Mouse (Mus musculus) forebrain, embryonic 15.5 days (tissue): ENCODE results near the gene Nfib. TPM values are rescaled to one million over a fixed set of nuclear protein-coding genes. Genes with fewer than 3 reads are reported as not detected.
A peak's percentile ranks its signal among the peaks of the same experiment; 100 is the strongest.

Experiments used
- ATAC-seq: fragments of 200-750 bp; cut with Nextera tagmentation; replicated peaks from 2 replicates; pipeline ENCODE4 v1.8.0; 2017; ENCODE audit warnings: mild to moderate bottlenecking, moderate TSS enrichment, moderate library complexity
- H3K27ac ChIP-seq: fragments of 300-500 bp; sonication (generic); replicated peaks from 2 replicates; pipeline ENCODE4 v1.5.1; 2015; ENCODE audit warnings: mild to moderate bottlenecking, inconsistent platforms
- H3K27me3 ChIP-seq: fragments of 300-500 bp; sonication (generic); 2 replicates; pipeline ENCODE4 v1.6.1; 2015; ENCODE audit warnings: inconsistent platforms
- H3K36me3 ChIP-seq: fragments of 300-500 bp; sonication (generic); 2 replicates; pipeline ENCODE4 v1.6.1; 2015; ENCODE audit warnings: mild to moderate bottlenecking, inconsistent platforms
- H3K4me1 ChIP-seq: fragments of 300-500 bp; sonication (generic); 2 replicates; pipeline ENCODE4 v1.6.1; 2015; ENCODE audit warnings: inconsistent platforms
- H3K4me2 ChIP-seq: fragments of 300-500 bp; sonication (generic); replicated peaks from 2 replicates; pipeline ENCODE4 v1.6.1; 2015; ENCODE audit warnings: mild to moderate bottlenecking, inconsistent platforms
- H3K4me3 ChIP-seq: fragments of 300-500 bp; sonication (generic); 2 replicates; pipeline ENCODE4 v1.5.1; 2015; ENCODE audit warnings: mild to moderate bottlenecking, inconsistent platforms
- H3K9ac ChIP-seq: fragments of 300-500 bp; sonication (generic); replicated peaks from 2 replicates; pipeline ENCODE4 v1.6.1; 2015; ENCODE audit warnings: mild to moderate bottlenecking, inconsistent platforms
- H3K9me3 ChIP-seq: fragments of 300-500 bp; sonication (generic); 2 replicates; pipeline ENCODE4 v1.6.1; 2016; ENCODE audit warnings: inconsistent platforms
- WGBS: fragments of 180-500 bp; shearing (Covaris S2); methylation state at CpG from one replicate; pipeline ENCODE4 v1.1.7; 2015; ENCODE audit warnings: mixed read lengths; 5-methylcytosine and 5-hydroxymethylcytosine counted together
- polyA plus RNA-seq: library from polyadenylated mRNA; unstranded; fragments of >200 nt; fragmentation: Nextera tagmentation; extraction: Ambion mirVana; gene quantifications from 2 replicates; pipeline ENCODE4 v1.2.1, GENCODE M21; 2015

Gene Nfib
- polyA plus RNA-seq, 1 experiment from 2014 or later, result 282 TPM

DNA sequence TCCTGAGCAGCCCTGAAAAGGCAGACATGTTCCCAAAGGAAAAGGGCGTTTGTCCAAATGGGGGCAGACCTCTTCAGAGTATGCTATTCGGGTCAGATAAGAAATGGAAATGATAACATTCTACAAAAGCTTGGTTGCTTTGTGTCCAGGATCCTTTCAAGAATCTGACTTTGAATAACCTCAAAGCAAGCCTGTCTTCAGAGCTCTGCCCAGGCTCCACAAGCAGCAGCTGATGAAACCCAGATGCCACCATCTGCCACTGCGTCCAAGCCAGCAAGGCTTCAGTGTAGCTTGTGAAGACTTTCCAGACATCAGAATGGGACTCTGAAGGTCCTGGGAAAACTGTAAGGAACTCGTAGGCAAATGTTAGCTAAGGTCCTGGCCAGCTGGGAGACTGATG lies 289.7 kb downstream of the Nfib start:
- Histone ChIP-seq H3K27me3 (no peaks in the 10 kb centered on the region), H3K9ac (no peak overlapping the region), H3K9me3 (no peaks in the 10 kb centered on the region), H3K4me3 (no peak overlapping the region), H3K4me2 (no peak overlapping the region), H3K4me1 (peaks cover 71% of the 10 kb centered on the region), H3K36me3 (no peaks in the 10 kb centered on the region), H3K27ac (peak overlapping the region; percentile 41)
- ATAC-seq, result peak; percentile 49
- WGBS, result 64% methylated on average over 4 of the region's 4 CpGs

DNA sequence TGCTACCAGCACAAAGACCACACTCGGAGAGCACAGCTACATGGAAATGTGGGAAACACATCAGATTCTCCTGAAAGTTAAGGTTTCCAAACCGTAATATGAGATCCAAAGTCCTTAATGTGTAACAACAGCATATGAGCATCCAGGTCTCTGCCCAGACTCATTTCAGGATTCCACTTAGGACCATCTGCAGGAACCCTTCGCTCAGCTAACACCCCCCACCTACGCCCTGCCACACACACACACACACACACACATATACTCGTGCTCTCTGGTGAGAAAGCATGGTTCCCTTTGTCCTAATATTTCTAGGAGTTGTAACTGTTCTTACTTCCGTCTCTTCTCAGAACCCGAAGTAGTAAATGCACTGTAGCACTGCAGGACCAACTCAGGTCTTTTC lies 292.9 kb downstream of the Nfib start:
- Histone ChIP-seq H3K36me3 (no peaks in the 10 kb centered on the region), H3K4me2 (no peak overlapping the region), H3K4me1 (peaks cover 77% of the 10 kb centered on the region), H3K9ac (no peak overlapping the region), H3K9me3 (no peaks in the 10 kb centered on the region), H3K27me3 (no peaks in the 10 kb centered on the region), H3K27ac (0 out of 2 replicates have a peak overlapping the region, but pooled peaks have one; percentile 25), H3K4me3 (no peak overlapping the region)
- no peak for ATAC-seq
- 70% methylated on average over 7 of the region's 7 CpGs for whole genome bisulfite sequencing

DNA sequence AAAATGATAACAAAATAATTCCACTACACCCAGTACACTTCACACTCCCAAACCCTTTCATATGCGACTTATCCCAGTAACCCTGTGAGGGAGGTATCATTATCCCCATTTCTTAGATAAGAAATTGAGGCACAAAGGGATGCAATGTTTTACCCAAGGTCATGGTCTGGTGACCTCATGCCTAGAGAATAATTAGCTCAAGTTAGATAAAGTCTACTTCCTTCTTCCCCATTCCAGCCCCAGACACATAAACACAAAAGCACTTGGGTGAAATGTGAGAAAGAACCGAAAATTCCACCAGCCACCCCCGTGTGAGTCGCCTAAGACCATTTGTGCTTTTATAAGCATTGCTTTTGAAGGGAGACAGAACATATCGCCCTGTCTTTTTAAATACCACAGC lies 293.6 kb downstream of the Nfib start:
- peaks cover 80% of the 10 kb centered on the region for H3K4me1 ChIP-seq
- H3K27me3 ChIP-seq, result no peaks in the 10 kb centered on the region
- H3K36me3 ChIP-seq, result no peaks in the 10 kb centered on the region
- H3K9ac ChIP-seq, result no peak overlapping the region
- no peaks in the 10 kb centered on the region for H3K9me3 ChIP-seq
- no peak overlapping the region for H3K27ac ChIP-seq
- ATAC-seq, result no peak
- H3K4me2 ChIP-seq, result no peak overlapping the region
- no peak overlapping the region for H3K4me3 ChIP-seq
- 43% methylated on average over 5 of the region's 5 CpGs for WGBS

DNA sequence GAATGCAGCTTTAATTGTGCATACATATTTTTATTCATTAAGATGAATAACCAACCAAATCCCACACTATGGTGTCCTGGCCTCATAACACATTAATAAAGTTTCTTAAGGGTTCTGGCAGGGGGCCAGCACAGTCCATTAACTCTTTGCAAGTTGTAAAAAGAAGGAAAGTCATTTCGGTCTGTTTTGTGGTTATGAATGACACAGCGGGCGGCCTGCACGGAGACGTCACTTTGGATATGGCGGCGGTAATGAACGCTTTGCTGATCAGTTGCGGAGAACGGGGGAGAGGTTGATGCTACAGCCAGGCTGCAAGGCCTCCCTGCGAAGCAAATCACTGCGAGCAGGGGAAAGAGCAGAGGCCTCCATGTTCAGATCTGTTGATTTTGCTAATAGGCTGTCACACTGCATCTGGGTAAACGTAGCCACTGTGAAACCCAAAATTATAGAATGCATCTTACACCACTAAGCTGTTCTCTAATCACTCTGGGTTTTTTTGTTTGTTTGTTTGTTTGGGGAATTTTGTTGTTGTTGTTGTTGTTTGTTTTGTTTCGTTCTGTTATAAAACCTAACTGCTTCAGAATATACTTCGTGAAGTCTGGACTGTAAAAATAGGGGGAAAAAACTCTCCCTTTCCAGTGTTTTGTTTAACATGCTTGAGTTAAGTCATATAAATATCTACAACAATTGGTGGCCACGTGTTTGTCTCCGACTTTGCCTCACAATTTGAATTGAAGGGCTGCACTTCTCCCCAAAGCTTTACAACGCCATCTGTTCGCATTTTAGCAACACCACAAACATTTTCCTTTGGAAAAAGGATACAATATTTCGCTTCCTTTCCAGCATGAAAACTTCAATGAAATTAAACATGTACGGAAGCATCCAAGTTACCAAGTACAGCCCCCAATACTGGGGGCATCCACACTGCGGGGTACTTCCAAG lies 296.8 kb downstream of the Nfib start:
- 0 out of 2 replicates have a peak, but pooled peaks have one; percentile 29 for ATAC-seq
- H3K4me3 ChIP-seq, result no peak overlapping the region
- no peaks in the 10 kb centered on the region for H3K36me3 ChIP-seq
- no peaks in the 10 kb centered on the region for H3K27me3 ChIP-seq
- H3K27ac ChIP-seq, result peak overlapping the region; percentile 63
- WGBS, result 18% methylated on average over 22 of the region's 22 CpGs
- 0 out of 2 replicates have a peak overlapping the region, but pooled peaks have one; percentile 0 for H3K9ac ChIP-seq
- H3K9me3 ChIP-seq, result no peaks in the 10 kb centered on the region
- peak overlapping the region; percentile 36 for H3K4me2 ChIP-seq
- H3K4me1 ChIP-seq, result peaks cover 86% of the 10 kb centered on the region

DNA sequence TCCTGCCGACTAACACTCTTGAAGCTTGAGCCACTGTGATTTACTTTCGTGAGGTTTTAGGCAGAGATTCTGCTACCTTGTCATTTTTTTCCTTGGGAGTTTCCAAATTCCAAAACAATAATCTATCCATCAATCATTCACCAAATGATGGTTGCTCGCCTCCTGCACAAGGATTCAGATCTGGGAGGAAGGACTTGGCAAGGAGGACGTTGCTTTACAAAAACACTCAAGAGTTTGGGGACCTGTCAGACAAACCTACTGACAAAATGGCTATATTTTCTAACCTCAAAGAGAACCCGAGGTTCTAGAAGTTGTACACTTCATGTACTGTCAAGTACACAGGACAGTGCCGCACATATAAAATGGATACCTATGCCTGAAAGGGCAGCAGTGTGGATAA lies 299.0 kb downstream of the Nfib start:
- Histone ChIP-seq H3K36me3 (no peaks in the 10 kb centered on the region), H3K4me3 (no peak overlapping the region), H3K27ac (no peak overlapping the region), H3K4me2 (no peak overlapping the region), H3K27me3 (no peaks in the 10 kb centered on the region), H3K9me3 (no peaks in the 10 kb centered on the region), H3K9ac (no peak overlapping the region), H3K4me1 (peaks cover 92% of the 10 kb centered on the region)
- WGBS, result 77% methylated on average over 6 of the region's 6 CpGs
- ATAC-seq, result no peak

DNA sequence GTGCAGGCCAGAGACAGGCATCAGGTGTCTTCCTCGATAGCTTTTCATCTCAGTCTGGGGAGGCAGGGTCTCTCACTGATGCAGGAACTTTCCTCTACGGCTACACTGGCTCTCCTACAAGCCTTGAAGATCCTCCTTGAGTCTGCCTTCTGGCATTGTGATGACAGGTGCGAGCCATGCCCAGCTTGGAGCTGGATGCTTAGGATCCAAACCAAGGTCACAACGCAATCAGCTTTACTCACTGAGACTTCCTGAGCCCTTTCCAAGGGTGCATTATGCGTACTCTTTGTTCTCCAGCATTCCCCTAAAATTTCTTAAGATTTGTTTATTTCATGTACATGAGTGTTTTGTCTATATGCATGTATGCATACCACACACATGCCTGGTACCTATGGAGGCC lies 299.8 kb downstream of the Nfib start:
- H3K4me1 ChIP-seq, result peaks cover 92% of the 10 kb centered on the region
- 67% methylated on average over 5 of the region's 5 CpGs for WGBS

DNA sequence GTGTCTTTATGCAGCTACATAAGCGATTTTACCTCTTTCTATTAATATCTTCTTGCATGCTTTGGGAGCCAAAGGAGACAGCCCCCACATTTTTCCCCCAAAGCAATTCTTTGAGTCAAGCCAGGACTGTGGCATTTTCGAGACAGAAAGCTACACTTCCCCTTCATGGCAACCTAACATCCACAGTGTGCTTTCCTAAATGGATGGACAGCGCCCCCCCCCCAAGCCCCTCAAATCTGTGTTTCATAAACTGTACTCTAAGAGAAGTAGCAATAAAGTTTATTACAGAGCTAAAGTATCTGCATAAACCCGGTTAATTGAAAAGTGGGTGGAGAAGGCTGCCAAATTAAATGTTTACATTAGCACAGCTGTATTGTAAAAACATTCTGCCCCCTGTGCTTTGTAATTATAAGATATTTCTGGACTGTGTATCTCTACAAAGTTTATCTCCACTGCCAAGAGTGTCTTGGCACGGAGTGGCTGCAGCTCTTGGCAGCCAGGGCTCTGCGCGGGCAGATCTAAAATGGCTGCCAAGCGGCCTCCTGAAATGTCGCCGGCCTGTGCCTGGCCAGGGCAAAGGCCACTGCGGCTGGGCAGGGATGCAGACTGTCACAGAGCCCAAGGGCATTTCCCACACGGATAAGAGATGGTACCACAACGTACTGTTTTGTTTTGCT lies 301.4 kb downstream of the Nfib start:
- Histone ChIP-seq H3K9me3 (no peaks in the 10 kb centered on the region), H3K4me2 (peak overlapping the region; percentile 14; the same call in 1 of the 2 replicates), H3K36me3 (no peaks in the 10 kb centered on the region), H3K4me1 (peaks cover 94% of the 10 kb centered on the region), H3K9ac (no peak overlapping the region), H3K27me3 (no peaks in the 10 kb centered on the region), H3K4me3 (no peak overlapping the region), H3K27ac (peak overlapping the region; percentile 41)
- WGBS, result 53% methylated on average over 13 of the region's 13 CpGs
- ATAC-seq, result peak; percentile 51

More for the DNA sequence above, 299.8 kb downstream of the Nfib start:
- Histone ChIP-seq H3K27ac (no peak overlapping the region), H3K36me3 (no peaks in the 10 kb centered on the region), H3K9me3 (no peaks in the 10 kb centered on the region), H3K4me3 (no peak overlapping the region), H3K27me3 (no peaks in the 10 kb centered on the region), H3K9ac (no peak overlapping the region), H3K4me2 (no peak overlapping the region)
- ATAC-seq, result no peak

DNA sequence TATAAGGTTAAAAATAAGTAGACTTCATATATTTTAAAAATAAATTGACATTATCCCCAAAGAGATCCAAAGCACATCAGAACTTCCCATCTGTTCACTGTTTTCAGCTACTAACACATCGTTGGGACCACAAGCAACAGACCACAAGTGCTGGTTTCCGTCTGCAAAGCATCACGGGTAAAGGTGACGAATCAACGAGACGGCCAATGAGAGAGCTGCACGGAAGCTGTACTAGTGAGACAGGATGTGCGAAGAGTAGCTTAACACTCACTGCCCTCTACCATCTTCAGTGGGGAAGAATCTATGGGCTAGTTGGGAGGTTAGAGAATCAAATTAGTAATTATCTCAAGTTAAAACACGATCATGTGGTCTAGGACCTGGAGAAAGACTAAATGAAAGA lies 302.9 kb downstream of the Nfib start:
- Histone ChIP-seq H3K27ac (no peak overlapping the region), H3K36me3 (no peaks in the 10 kb centered on the region), H3K27me3 (no peaks in the 10 kb centered on the region), H3K4me1 (peaks cover 92% of the 10 kb centered on the region), H3K9me3 (no peaks in the 10 kb centered on the region), H3K4me2 (no peak overlapping the region), H3K4me3 (no peak overlapping the region), H3K9ac (no peak overlapping the region)
- 80% methylated on average over 9 of the region's 9 CpGs for WGBS
- no peak for ATAC-seq

DNA sequence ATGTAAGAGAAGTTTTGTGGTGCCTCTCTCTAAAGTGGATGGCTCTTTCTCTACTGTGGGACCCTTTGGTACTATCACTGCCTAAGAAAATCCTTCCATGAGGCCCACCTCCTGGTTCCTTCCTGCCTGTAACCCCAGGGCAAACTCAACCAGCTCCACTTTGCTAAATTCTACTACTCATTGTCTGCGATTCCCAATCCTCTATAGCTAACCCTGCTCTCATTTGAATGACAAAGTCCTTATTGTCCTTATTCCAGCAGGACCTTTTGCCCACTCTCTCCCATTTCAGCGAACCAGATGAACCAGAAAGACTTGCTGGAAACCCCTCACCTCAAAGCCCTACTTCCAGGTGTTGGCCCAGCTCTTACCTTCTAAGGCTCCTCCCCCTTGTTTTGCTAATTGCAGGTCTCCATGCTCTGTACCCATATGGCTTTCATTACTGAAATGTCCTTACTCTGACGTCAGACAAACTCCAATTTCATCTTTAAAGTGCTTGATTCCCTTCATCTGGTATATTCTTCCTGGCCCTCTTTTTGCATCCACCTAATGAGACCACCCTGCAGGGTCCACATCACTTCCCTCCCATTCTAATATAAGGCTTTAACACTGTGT lies 304.0 kb downstream of the Nfib start:
- 14% methylated on average over 3 of the region's 3 CpGs for WGBS
- Histone ChIP-seq H3K27me3 (no peaks in the 10 kb centered on the region), H3K4me2 (no peak overlapping the region), H3K9ac (no peak overlapping the region), H3K4me3 (no peak overlapping the region), H3K4me1 (peaks cover 87% of the 10 kb centered on the region), H3K36me3 (no peaks in the 10 kb centered on the region), H3K9me3 (no peaks in the 10 kb centered on the region), H3K27ac (no peak overlapping the region)
- no peak for ATAC-seq

DNA sequence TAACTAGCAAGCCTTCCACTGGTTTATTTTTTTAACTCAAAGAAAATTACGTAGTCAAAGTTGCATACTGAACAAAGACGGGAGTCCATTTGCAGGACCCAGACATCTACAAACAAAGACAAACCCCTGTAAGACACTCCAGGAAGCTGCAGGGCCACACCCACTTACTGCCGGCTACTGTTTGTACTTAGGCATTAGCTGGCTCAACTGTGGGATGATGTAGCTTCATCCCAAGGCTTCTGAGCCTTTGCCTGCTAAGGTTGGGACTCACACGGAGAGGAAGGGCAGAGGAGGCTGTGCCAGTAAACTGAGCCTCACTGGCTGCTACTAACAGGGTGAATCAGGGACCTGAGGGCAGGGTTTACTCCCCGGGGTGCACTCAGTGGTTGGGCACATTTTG lies 305.0 kb downstream of the Nfib start:
- no peaks in the 10 kb centered on the region for H3K9me3 ChIP-seq
- WGBS, result 10% methylated on average over 5 of the region's 5 CpGs
- peaks cover 82% of the 10 kb centered on the region for H3K4me1 ChIP-seq
- no peak for ATAC-seq
- peak overlapping the region; percentile 64 for H3K27ac ChIP-seq
- H3K27me3 ChIP-seq, result no peaks in the 10 kb centered on the region
- no peak overlapping the region; the same call in 1 of the 2 replicates for H3K4me2 ChIP-seq
- H3K4me3 ChIP-seq, result no peak overlapping the region
- no peaks in the 10 kb centered on the region for H3K36me3 ChIP-seq
- no peak overlapping the region for H3K9ac ChIP-seq

DNA sequence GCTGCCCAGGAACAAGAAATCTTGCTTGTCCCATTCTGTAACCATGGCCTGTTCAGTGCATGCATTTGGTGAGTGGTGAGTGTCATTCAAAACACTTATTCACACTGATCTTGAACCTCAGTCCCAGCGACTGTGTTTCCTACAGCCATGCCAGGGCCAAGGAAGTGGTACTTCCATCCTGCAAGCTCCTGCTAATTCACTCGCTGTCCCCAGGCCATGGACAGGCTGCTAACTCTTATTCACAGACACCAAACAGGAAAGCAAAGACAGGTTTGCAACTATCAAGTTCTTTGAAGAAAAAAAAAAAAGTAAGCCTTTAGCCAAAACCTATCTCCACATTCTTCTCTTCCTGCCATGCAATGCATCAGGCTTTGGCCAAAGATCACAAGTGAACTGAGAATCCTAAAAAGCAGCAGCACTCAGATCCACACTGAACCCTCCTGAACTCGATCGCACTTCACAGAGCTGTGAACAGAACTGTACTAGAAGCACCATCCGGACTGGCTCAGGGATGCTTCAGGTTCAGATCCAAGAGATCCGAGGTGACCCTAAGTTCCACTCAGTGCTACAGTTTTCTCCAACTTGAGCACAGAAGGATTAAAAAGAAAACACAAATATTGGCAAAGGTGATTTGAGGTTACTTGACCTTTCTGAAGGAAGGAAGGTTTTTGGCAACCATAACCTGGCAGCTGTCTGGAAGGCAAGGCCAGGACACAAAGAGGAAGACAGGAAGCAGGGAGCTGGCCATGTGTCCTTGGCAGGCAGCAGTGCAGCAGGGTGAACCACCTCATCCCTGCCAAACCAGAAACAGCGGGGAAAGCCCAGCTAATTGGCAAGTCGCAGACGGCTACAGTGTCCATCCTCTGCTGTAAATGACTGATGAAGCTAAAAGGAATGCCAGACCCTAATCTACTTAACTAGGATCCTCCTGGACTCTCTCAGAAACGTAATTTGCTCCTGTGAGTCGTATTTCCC lies 305.9 kb downstream of the Nfib start:
- Histone ChIP-seq H3K9me3 (no peaks in the 10 kb centered on the region), H3K4me1 (peaks cover 74% of the 10 kb centered on the region), H3K27me3 (no peaks in the 10 kb centered on the region), H3K4me2 (no peak overlapping the region), H3K4me3 (no peak overlapping the region), H3K36me3 (no peaks in the 10 kb centered on the region), H3K27ac (peak overlapping the region; percentile 64), H3K9ac (no peak overlapping the region)
- ATAC-seq, result peak; percentile 63
- WGBS, result 37% methylated on average over 11 of the region's 11 CpGs
